Mouse (Mus musculus) stomach, postnatal 0 days (tissue): ENCODE data around the gene Yars.

Experiments
- CTCF ChIP-seq: IDR thresholded peaks from 2 replicates; pipeline ENCODE4 v1.5.1; 2016; ENCODE audit warnings: antibody characterized with exemption, low read depth, mild to moderate bottlenecking, moderate library complexity
- EP300 ChIP-seq: optimal IDR thresholded peaks from 2 replicates; pipeline ENCODE3; 2016; ENCODE audit warnings: antibody characterized with exemption

DNA sequence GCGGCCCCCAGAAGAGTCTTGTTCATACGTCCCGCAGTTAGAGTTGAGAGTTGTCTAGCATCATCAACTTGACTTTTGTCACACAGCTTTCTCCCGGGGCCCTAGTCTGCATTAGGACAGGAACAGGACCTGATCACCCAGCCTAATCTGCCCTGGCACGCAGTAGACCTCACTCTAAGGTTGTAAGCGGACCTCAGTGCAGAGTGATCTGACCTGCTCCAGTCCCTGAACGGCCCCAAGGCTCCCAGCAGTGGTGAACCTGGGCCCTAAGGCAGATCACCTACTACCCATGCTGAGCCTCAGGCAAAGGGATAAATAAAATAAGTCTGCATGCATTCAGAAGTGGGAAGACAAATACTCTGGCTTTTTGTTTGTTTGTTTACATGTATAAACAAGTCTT lies 59.7 kb downstream of the Yars start:
- TF ChIP-seq CTCF: no peak
- no peak for TF ChIP-seq EP300
